Mouse (Mus musculus) heart, postnatal 0 days (tissue): ENCODE measurements around the gene Sult4a1.

Source experiments
- CTCF ChIP-seq: IDR thresholded peaks from 2 replicates; pipeline ENCODE4 v1.5.1; 2016; ENCODE audit warnings: antibody characterized with exemption, control low read depth, low read depth
- EP300 ChIP-seq: IDR thresholded peaks from 2 replicates; pipeline ENCODE4 v1.6.1; 2016; ENCODE audit warnings: antibody characterized with exemption, low read depth

GRCm38 (mm10) chr15:84086775-84087174, 18.8 kb downstream of the Sult4a1 start:
- no peak for TF ChIP-seq CTCF
- TF ChIP-seq EP300 = no peak
